Mouse (Mus musculus): ENCODE data around the gene Cdt1. TPM values are rescaled to one million over a fixed set of nuclear protein-coding genes. Genes with fewer than 3 reads are reported as not detected.

The Cdt1 gene
- 1 to 10 TPM; 3.9 to 4.2 TPM for total RNA-seq (2021)

DNA sequence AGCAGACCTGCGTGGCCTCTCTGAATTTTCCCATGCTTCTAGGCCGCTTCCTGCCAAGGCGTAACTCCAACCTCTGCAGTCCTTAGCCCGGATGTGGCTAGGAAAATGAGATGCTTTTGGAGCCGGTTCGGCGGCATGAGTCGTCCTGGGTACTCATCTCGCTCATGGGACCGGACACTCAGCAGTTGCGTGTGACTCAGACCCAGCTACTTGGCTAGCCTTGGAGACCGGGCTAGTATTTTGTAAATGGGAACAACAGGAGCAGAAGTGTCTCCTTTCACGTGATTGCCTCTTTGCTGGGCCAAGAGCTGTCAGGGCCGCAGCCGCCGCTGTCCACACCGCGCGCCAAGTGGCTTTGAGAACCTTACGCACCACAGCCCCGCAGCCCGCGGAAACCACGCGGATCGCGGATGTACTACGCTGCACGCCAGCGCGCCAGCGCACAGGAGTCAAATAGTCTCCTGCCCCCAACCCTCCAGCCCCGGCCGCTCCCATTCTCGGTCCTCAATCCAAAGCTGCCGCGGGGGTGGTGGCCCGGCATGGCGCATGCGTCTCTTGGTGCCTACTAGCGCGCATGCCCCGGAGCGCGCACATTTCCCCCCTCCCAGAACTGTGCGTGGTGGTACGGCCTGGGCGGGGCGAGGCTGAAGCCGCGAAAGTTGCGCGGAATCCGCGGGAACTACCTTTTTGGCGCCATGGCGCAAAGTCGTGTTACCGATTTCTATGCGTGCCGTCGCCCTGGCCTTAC, at the start of gene Cdt1:
Cdt1 (plus strand) TSS at position 655 of the 748 bp plus-strand sequence.
- DNase-seq (ENCODE audit: extremely low spot score in 1 of 2, low spot score in 2 of 2): peak; percentile 93 to 97
- intact Hi-C loops (cut with DNase I): no loop called here

DNA sequence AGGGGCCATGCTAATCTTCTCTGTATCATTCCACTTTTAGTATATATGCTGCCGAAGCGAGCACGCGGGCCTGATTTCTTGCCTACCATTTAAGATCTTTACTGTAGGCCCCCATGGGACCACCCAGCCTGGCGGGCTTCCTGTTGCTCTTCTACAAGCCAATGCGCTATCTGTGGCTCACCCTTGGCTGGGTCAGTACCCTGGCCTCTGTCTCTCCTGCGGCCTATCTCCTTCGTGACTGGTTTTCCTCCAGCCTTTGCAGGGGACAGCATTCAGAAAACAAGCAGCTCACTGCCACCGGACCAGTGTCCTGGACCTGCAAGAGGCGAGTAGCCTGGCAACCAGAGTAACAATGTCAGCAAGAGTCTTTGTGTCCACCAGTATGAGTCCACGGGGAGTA, 47.2 kb upstream of the Cdt1 start:
- intact Hi-C loops (cut with DNase I): no loop called here
- DNase-seq (ENCODE audit: extremely low spot score in 1 of 2, low spot score in 2 of 2): no peak

DNA sequence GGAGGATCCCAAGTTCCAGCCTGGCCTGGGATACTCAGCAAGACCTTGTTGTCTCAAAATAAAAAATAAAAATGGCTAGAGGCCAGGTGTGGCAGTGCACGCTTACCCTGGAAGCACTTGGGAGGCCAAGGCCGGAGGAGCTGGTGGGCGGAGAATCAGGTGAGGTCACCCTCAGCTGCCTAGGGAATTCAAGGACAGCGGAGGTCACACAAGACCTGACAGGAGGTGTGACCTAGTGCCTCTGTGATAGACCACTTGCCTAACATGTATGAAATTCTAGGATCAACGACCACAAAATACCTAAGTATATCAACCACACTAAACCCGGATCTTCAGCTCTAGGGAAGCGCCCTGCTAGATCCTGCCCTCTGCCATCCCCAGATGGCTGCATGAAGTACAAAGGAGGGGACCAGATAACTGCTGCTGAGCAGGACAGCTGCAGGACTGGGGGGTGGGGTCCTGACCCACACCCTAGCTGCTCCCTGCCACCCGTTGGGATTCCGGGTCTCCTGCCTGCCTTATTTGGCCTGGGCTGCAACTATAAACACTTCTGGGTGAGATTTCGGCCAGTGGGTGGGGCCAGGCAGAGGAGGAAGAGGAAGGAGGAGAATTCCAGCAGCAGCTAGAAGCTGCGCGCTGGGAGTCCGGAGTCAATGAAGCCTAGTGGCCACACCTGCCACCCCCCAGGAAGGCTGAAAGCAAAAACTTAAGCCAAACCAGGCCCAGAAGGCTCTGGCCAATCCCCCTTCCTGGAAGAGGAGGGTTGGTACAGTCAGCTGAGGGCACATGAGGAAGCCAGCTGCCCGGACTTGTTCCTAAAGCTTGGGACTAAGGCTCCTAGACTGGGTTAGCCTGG, 44.8 kb upstream of the Cdt1 start:
- DNase-seq (ENCODE audit: extremely low spot score in 1 of 2, low spot score in 2 of 2): peak in 1 of 2 experiments; percentile 81
- intact Hi-C loops (cut with DNase I): no loop called here

DNA sequence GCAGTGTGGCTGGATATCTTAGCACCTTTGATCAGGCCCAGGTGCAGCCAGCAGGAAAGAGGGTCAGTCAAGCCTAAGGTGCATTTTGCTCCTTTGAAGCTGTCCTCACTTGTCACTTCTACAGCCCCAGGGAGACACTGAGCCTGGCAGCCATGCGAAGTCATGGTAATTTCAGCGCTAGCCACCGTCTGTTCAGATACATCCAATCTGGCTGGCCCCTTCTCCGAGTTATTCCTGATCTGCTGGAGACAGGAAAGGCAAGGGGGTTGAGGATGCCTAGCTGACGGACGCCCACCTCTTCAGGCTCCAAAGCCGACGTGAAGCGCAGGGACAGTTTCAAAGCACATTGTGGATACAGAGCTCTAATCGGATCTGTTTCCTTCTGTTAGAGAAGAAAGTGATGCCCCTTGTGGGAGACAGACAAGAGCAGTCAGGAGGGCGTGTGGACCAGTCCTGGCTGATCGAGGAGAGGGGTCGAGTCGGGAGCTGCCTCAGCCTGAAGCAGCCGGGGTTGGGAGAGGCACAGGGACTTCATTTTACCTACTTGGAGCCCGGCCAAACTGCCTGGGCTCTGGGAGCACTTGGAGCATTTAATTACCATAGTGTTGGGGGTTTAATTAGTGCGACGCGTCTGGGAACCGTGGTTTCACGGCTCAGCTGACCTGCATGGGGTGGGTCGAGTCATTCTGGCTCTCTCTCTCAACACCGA, 44.0 kb upstream of the Cdt1 start:
- peak; percentile 61 to 64 for DNase-seq (ENCODE audit: extremely low spot score in 1 of 2, low spot score in 2 of 2)
- intact Hi-C loops (cut with DNase I): no loop called here

DNA sequence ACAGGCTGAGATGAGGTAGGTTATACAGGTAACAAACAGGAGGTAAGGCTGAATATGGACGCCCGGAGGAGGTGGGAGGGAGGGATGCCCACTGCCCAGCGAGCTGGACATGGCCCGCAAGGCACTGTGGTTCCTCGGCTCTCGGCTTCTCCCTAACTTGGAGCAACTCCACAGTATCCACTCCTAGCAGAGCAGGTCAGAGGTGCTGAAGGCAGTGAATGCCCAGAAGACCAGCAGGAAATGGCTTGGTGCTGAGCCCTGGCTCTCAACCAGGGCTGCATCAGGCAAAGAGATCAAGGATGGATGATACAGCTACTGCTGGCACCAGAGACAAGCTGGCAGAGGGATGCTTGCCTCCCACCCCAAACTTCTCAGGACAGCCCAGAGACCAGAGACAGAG, 43.3 kb upstream of the Cdt1 start:
- intact Hi-C loops (cut with DNase I): no loop called here
- no peak for DNase-seq (ENCODE audit: extremely low spot score in 1 of 2, low spot score in 2 of 2)

DNA sequence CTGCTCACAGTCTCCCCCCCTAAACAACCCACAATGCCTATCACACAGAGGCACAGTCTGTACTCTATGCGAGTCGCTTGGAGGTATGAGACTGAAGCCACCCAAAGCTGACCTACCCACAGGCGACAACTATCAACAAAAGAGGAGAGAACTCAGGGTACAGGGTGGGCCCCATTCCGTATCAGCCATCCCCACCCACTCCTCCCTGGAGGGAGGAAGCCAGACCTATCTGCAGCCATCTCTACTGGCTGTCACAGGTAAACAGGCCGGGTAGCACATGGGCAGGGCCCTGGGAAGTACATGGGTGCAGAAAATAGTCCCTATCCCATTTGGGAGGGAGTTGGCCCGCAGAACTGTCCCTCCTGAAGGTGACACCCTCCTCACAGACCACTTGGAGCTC, 42.8 kb upstream of the Cdt1 start:
- intact Hi-C loops (cut with DNase I): no loop called here

DNA sequence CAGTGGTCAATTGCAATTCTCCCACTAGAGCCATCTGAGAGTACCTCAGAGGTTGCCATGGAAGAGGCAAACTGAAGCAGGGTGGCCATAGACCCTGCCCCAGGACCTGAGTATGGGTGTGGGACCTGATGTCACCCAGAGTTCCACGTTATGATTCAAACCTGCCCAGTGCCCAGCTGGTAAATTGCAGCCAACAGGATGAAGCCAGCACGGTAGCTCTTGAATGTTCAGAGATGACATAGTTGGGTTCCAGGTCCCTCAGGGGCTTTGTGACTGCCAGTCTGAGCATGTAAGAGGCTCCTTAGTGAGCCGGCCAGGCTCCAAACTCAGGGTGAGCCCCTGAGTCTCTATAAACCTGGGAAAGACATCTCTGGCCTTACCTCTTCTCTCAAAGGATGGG, 41.7 kb upstream of the Cdt1 start:
- no peak for DNase-seq (ENCODE audit: extremely low spot score in 1 of 2, low spot score in 2 of 2)
- intact Hi-C loops (cut with DNase I): no loop called here

More for the DNA sequence above, 42.8 kb upstream of the Cdt1 start:
- no peak for DNase-seq (ENCODE audit: extremely low spot score in 1 of 2, low spot score in 2 of 2)

DNA sequence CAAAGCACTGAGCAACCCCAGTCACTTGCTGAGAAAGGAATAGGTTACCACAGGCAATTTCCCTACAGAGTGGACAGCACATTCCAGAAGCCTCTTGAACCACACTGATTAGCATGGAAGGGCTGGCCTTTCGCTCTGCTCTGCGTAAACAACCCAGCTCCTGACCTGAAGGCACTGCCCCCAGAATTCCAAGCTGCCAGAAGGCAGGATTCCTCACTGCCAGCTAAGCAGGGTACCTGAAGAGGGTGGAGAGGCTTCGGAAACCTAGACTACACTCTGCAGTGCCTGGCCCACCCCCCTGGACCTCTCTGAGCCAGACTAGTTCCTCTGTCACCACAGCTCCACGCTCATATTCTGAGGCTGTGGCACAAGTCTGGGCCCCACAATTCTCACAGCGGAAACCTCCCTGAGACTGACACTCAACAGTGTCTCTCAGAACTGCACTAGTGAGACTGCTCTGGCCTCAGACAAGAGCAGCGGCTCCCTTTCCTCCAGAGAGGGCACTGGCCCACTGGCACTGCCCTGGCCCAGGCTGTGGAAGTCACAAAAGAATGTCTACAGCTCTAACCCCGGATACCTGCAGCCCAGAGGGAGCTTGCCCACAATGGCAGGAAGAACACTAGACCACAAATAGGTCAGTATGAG, 41.2 kb upstream of the Cdt1 start:
- no peak for DNase-seq (ENCODE audit: extremely low spot score in 1 of 2, low spot score in 2 of 2)
- intact Hi-C loops (cut with DNase I): no loop called here

DNA sequence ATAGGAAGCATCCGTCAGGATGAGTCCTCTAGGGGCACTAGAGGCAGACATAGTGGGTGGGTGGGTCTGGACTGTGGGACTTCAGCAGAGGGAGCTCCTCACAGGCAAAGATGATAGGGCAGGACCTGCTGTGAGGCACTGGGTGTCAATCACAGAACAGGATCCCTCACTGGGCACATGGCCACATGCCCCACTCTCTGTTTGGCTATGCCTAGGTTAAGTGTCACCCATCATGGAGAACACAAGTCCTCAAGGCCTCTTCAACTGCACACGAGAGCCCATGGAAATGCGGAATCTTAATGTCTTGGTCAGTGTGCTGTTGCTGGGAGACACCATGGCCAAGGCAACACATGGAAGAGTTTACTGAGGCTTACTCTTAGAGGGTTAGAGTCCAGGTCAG, 39.9 kb upstream of the Cdt1 start:
- no peak for DNase-seq (ENCODE audit: extremely low spot score in 1 of 2, low spot score in 2 of 2)
- intact Hi-C loops (cut with DNase I): no loop called here

DNA sequence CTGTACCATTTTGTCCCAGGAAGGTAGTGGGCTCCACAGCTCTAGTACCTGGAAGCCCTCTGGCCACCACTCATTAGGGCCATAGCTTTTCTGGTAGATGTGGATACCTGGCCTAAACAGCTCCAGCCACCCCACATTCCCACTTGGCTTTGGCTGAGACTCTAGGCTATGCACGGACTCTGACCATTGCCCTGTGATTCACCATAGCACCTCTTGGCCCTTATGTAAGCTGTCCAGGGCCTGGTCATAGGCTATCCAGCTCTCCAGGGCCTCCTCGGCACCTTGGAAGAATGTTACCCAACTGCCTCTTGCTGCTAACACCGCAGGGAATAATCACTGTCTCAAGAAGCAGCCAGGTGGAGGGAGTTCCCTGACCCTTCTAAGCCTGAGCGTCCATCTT, 38.7 kb upstream of the Cdt1 start:
- DNase-seq (ENCODE audit: extremely low spot score in 1 of 2, low spot score in 2 of 2): no peak
- intact Hi-C loops (cut with DNase I): no loop called here

DNA sequence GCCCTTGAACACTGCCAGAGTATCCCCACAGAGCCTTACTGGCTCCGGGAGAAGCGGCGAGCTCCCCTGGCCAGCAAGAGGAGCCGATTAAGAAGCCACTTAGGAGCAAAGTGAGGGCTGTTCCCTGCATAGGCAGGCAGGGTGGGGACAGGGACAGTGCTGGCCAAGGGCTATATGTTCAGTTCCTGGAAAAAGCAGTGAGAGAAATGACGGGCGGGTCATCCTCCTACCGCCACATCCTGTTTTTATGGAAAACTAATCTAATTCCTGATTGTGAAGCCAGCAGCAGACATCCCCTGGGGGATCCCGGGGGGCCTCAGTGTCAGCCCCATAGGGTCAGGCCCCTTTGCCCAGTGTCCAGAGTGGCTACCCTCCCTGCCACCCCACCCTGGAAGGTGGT, 36.5 kb upstream of the Cdt1 start:
- no peak for DNase-seq (ENCODE audit: extremely low spot score in 1 of 2, low spot score in 2 of 2)
- intact Hi-C loops (cut with DNase I): no loop called here

DNA sequence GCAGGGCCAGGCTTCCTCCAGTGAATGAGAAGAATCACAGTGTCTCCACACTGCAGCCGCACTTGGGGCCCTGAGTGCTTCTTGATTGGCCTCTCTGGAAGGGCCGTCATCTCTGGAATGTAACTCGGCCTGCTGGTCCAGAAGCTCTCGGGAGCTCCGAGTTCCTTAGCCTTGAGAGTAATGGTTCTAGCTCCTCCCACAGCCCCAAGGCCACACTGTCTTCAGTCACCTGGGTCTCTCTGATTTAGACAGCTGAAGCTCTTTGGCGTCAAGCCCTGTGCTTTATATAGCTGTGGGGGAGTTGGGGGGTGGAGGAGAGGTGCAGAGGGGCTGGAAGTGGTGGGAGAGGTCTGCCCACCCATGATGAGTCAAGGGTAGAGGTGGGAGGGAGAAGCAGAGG, 30.8 kb upstream of the Cdt1 start:
- no peak for DNase-seq (ENCODE audit: extremely low spot score in 1 of 2, low spot score in 2 of 2)
- intact Hi-C loops (cut with DNase I): no loop called here

DNA sequence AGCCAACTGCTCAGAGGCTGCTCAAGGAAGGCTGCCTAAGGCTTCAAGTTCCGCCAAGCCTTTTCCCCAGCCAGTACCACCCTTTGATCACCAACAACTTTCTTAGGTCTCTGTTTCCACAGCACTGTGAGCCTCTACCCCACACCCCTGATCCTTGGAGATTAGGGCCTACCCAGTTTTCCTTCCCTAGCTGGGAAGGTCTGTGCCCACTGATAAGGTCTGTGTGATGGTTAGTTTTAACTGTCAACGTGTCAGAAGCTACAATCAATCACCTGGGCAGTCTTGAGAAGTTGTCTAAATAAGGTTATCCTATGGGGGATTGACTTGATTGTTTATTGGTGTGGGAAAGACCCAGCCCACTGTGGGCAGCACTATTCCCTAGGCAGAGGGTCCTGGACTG, 30.0 kb upstream of the Cdt1 start:
- intact Hi-C loops (cut with DNase I): no loop called here
- no peak for DNase-seq (ENCODE audit: extremely low spot score in 1 of 2, low spot score in 2 of 2)

DNA sequence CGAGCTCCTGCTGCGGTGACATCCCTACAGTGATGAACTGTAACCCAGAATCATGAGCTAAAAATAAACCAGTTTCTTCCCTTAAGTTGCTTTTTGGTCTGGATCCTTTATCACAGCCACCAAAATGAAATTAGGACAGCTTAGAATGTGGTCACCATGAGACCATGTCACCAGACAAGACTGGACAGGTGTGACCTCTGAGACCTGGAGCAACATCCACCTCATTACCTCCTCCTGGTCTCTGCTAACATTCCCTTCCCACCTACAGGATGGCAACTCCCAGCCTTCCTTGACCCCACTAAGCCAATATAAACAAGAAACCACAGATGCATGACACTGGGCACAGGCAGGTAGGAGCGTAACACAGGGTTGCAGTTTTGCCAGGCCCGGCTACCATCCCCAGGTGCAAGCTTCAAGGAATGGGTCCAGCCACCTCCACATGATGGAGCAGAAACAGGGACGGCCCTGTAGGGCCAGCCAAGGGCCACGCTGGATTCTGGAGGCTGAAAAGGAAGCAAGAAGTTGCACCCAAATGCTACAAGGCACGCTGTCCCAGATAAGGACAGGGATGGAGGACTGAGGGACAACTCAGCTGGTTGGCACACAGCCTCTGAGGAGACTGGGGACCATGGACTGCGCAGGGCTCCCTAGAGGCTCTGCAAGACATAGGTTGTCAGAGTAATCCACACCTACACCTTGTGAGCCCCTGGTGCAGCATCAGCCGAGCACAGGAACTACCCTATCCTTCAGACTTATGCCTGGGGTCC, 29.3 kb upstream of the Cdt1 start:
- intact Hi-C loops (cut with DNase I): no loop called here
- DNase-seq (ENCODE audit: extremely low spot score in 1 of 2, low spot score in 2 of 2): no peak

DNA sequence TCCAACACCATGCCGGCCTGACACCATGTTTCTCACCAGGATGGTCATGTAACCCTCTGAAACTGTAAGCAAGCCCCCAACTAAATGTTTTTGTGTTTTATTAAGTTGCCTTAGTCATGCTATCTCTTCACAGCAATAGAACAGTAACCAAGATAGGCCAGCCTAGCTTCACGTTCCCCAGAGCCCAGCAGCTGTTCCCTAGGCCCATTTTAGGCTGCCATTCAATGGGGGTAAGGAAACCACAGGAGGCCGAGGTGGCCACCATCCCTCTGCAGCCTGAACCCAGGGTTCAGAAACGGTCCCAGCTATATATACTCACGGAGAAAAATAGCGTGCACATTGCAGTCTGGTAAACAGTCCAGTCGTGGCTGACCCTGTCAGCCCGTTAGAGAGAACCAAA, 23.7 kb upstream of the Cdt1 start:
- no peak for DNase-seq (ENCODE audit: extremely low spot score in 1 of 2, low spot score in 2 of 2)
- intact Hi-C loops (cut with DNase I): no loop called here

DNA sequence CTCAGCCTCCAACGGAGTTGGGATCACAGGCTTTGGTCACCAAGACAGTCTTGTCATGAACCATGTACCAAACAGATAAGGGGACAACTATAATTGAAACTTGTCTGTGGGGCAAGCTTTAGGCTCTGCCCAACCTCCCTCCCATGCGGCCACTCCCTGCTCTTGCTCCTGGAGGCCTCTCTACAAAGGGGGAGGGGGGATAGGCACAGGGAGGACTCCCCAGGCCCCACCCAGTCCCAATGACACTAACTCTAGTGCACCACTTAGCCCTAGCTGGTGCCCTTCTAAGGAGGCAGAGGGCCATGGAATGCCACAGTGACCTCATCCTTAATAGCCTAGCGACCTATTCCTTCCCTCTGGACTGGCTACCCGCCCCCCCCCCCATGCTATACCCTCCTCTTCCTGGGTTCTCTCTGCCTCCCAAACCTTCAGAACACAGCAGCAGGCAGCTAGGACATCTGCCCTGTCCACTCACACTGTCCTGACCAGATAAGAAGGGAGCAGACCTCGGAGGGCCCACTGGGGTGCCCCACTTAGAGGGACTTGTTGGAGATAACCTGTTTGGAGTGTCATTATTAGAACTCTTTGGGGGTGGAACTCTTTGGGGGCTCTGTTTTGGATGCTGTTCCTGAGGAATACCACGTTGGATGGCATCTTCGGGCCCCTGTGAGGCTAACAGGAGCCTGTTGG, 21.6 kb upstream of the Cdt1 start:
- intact Hi-C loops (cut with DNase I): no loop called here
- no peak for DNase-seq (ENCODE audit: extremely low spot score in 1 of 2, low spot score in 2 of 2)

DNA sequence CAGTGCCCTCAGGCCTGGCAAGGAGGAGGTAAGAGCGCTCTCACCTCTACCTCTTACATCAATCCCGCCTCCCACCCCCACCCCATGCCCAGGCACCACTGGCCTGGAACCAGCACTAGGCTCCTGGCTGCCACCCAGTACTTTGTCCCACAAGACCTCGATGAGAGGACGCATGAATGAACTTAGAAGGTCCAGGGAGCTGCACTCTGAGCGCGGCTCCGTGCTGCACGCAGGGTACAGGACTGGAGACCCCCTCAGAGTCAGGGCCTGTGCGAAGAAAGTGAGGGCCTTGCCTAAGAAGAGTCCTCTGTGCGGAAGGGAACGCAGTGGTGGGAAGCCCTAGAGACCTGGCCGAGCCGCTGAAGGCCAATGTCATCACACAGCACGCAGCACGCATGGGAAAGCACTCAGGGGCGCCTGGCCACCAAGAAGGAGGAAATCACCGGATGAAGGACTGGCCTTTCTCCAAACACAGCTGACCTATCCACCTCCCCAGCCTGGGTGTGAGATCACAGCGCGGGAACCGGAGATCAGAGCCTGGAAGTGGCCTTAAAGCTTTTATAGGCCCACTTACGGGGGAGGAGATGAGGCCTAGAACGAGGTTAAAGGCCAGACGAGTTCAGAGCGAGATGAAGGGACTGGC, 20.9 kb upstream of the Cdt1 start:
- intact Hi-C loops (cut with DNase I): no loop called here
- peak in 1 of 2 experiments; percentile 76 for DNase-seq (ENCODE audit: extremely low spot score in 1 of 2, low spot score in 2 of 2)

DNA sequence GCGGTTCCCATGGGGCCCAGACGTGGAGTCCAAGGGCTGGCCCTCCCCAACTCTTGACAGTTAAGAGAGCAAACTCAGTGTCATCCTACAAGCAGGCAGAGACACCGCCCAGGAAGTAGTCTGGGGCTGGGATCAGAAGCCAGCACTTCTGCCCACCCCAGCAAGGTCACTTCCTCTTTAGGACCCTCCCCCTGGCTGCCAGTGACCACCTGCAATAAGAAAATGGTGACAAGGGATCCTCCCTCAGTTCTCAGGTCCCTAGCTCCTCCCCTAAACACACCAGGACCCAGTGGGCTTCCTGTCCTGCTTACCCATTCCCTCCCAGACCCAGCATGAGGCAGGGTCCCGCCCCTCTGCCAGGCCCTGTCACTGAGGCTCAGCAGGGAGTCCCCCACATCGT, 20.0 kb upstream of the Cdt1 start:
- no peak for DNase-seq (ENCODE audit: extremely low spot score in 1 of 2, low spot score in 2 of 2)

More for the DNA sequence above, 20.0 kb upstream of the Cdt1 start:
- intact Hi-C loops (cut with DNase I): no loop called here

Data from left cerebral cortex, postnatal 10 days (tissue).